Mouse (Mus musculus) frontal cortex, postnatal 10 days (tissue): Measurements from ENCODE around the gene Tenm4.
A peak's percentile ranks its signal among the peaks of the same experiment; 100 is the strongest.

Experiments
- DNase-seq, 2 experiments: peaks; one replicate each; pipeline ENCODE4 v3.0.0; 2022; ENCODE audit warnings: low spot score in 2 of 2, mixed read lengths in 1 of 2

The Tenm4 gene

GRCm38 (mm10) chr7:96677082-96677481 is 506.0 kb downstream of the Tenm4 start:
- peak in 1 of 2 experiments; percentile 67 for DNase-seq

GRCm38 (mm10) chr7:96678236-96678635 is 507.2 kb downstream of the Tenm4 start:
- no peak for DNase-seq

- no peak for DNase-seq
These were observed 508.7 kb downstream of the Tenm4 start for GRCm38 (mm10) chr7:96679746-96680145.

GRCm38 (mm10) chr7:96680405-96680804 is 509.4 kb downstream of the Tenm4 start:
- DNase-seq = no peak

GRCm38 (mm10) chr7:96681808-96682207 is 510.8 kb downstream of the Tenm4 start:
- no peak for DNase-seq

GRCm38 (mm10) chr7:96688141-96688540 is 517.1 kb downstream of the Tenm4 start:
- no peak for DNase-seq

GRCm38 (mm10) chr7:96701097-96701845 is 530.2 kb downstream of the Tenm4 start:
- DNase-seq = no peak

GRCm38 (mm10) chr7:96703958-96704357 is 532.9 kb downstream of the Tenm4 start:
- DNase-seq = no peak

GRCm38 (mm10) chr7:96705307-96706129 is 534.5 kb downstream of the Tenm4 start:
- no peak for DNase-seq

GRCm38 (mm10) chr7:96706531-96706930 is 535.5 kb downstream of the Tenm4 start:
- no peak for DNase-seq

- no peak for DNase-seq
These were observed 536.1 kb downstream of the Tenm4 start for GRCm38 (mm10) chr7:96707112-96707511.

- no peak for DNase-seq
These were observed 537.0 kb downstream of the Tenm4 start for GRCm38 (mm10) chr7:96708071-96708470.

GRCm38 (mm10) chr7:96708561-96708960 is 537.5 kb downstream of the Tenm4 start:
- DNase-seq = no peak

GRCm38 (mm10) chr7:96708968-96709367 is 537.9 kb downstream of the Tenm4 start:
- DNase-seq = no peak

- DNase-seq = no peak
These were observed 538.8 kb downstream of the Tenm4 start for GRCm38 (mm10) chr7:96709891-96710290.

GRCm38 (mm10) chr7:96710658-96711071 is 539.6 kb downstream of the Tenm4 start:
- DNase-seq = no peak

GRCm38 (mm10) chr7:96712876-96713275 is 541.8 kb downstream of the Tenm4 start:
- DNase-seq = no peak

- DNase-seq = no peak
These were observed 545.9 kb downstream of the Tenm4 start for GRCm38 (mm10) chr7:96716911-96717310.

GRCm38 (mm10) chr7:96718201-96719155 is 547.4 kb downstream of the Tenm4 start:
- DNase-seq = peak; percentile 18 to 19

- no peak for DNase-seq
These were observed 548.9 kb downstream of the Tenm4 start for GRCm38 (mm10) chr7:96719926-96720325.

GRCm38 (mm10) chr7:96720465-96720864 is 549.4 kb downstream of the Tenm4 start:
- peak in 1 of 2 experiments; percentile 22 for DNase-seq

- DNase-seq = no peak
These were observed 551.8 kb downstream of the Tenm4 start for GRCm38 (mm10) chr7:96722796-96723195.
